Comparison of ENCODE assay signal across 19 mouse cellular contexts in genomic region chr11:35854941-35855340, GRCm38 (mm10). TPM values are rescaled to one million over a fixed set of nuclear protein-coding genes. Genes with fewer than 3 reads are reported as not detected.
DNase-seq lines count a peak whose midpoint lies in the region; ATAC-seq lines count a peak whose summit lies in the region.
"Had no signal": no experiment of that assay in that cellular context is flagged by ENCODE, and none has a peak within 500 bp of the region (broad histone marks: within the 10 kb centered on the region; RNA-seq: fewer than 3 reads in every experiment).

No protein-coding gene starts in this region.

- H3K4me1 ChIP-seq in hindbrain, embryonic 10.5 days (replicated peaks): peaks cover 40% of the 10 kb centered on the region
- peaks cover 26% of the 10 kb centered on the region for H3K4me1 ChIP-seq in hindbrain, embryonic 14.5 days (replicated peaks; ENCODE audit: control insufficient read depth, insufficient read depth, low read length)
- peaks cover 32% of the 10 kb centered on the region for H3K4me1 ChIP-seq in forebrain, embryonic 15.5 days
- H3K4me1 ChIP-seq in midbrain, embryonic 10.5 days: peaks cover 40% of the 10 kb centered on the region
- H3K4me1 ChIP-seq: embryonic facial prominence, embryonic 15.5 days; liver, embryonic 13.5 days; lung, embryonic 15.5 days had no signal

- H3K36me3 ChIP-seq in hindbrain, embryonic 10.5 days: peaks cover 64% of the 10 kb centered on the region
- H3K36me3 ChIP-seq in hindbrain, embryonic 14.5 days (replicated peaks; ENCODE audit: control insufficient read depth, insufficient read depth): peaks cover 11% of the 10 kb centered on the region; the same call in 1 of the 2 replicates
- H3K36me3 ChIP-seq in forebrain, embryonic 15.5 days: peaks cover 13% of the 10 kb centered on the region
- peaks cover 67% of the 10 kb centered on the region for H3K36me3 ChIP-seq in midbrain, embryonic 10.5 days

- H3K4me2 ChIP-seq in hindbrain, embryonic 14.5 days (replicated peaks): no peak overlapping the region
- no peak overlapping the region for H3K4me2 ChIP-seq in forebrain, embryonic 15.5 days (replicated peaks)
- H3K4me2 ChIP-seq: embryonic facial prominence, embryonic 15.5 days; liver, embryonic 13.5 days; lung, embryonic 15.5 days had no signal

- 80% methylated on average over 5 of the region's 5 CpGs for WGBS in hindbrain, embryonic 10.5 days
- WGBS in hindbrain, embryonic 14.5 days: 55% methylated on average over 5 of the region's 5 CpGs
- WGBS in forebrain, embryonic 15.5 days: 45% methylated on average over 5 of the region's 5 CpGs
- 87% methylated on average over 5 of the region's 5 CpGs for WGBS in midbrain, embryonic 10.5 days

- H3K4me3 ChIP-seq in hindbrain, embryonic 10.5 days: no peak overlapping the region
- no peak overlapping the region for H3K4me3 ChIP-seq in hindbrain, embryonic 14.5 days (replicated peaks; ENCODE audit: low read length)
- no peak overlapping the region for H3K4me3 ChIP-seq in forebrain, embryonic 15.5 days
- no peak overlapping the region for H3K4me3 ChIP-seq in midbrain, embryonic 10.5 days
- H3K4me3 ChIP-seq: embryonic facial prominence, embryonic 15.5 days; liver, embryonic 13.5 days; lung, embryonic 15.5 days had no signal

- no peak for ATAC-seq in hindbrain, embryonic 14.5 days (ENCODE audit: low FRiP score)
- no peak; the same call in 1 of the 2 replicates for ATAC-seq in forebrain, embryonic 15.5 days (replicated peaks)
- ATAC-seq: inflammation-experienced regulatory T-cells, adult 6 months had no signal

- no peak overlapping the region for H3K9ac ChIP-seq in hindbrain, embryonic 14.5 days
- no peak overlapping the region for H3K9ac ChIP-seq in forebrain, embryonic 15.5 days (replicated peaks)
- H3K9ac ChIP-seq: embryonic facial prominence, embryonic 15.5 days; liver, embryonic 13.5 days; lung, embryonic 15.5 days had no signal

- peak overlapping the region; percentile 89 for H3K27ac ChIP-seq in hindbrain, embryonic 10.5 days
- H3K27ac ChIP-seq in hindbrain, embryonic 14.5 days: no peak overlapping the region
- H3K27ac ChIP-seq in forebrain, embryonic 15.5 days (replicated peaks): peak overlapping the region; percentile 78
- peak overlapping the region; percentile 90 for H3K27ac ChIP-seq in midbrain, embryonic 10.5 days (replicated peaks)
- H3K27ac ChIP-seq: embryonic facial prominence, embryonic 15.5 days; liver, embryonic 13.5 days; lung, embryonic 15.5 days had no signal

- DNase-seq in hindbrain, embryonic 10.5 days (ENCODE audit: low spot score): no peak
- no peak for DNase-seq in hindbrain, embryonic 14.5 days (ENCODE audit: low spot score)
- DNase-seq in midbrain, embryonic 10.5 days (ENCODE audit: low spot score): no peak
- DNase-seq in frontal cortex, adult 2 months (ENCODE audit: extremely low spot score in 1 of 2, low spot score in 1 of 2): no peak
- DNase-seq in spleen, postnatal 36 days (ENCODE audit: low spot score in 2 of 2): no peak
- no peak for DNase-seq in heart, adult 8-10 months (ENCODE audit: low spot score)
- DNase-seq: adrenal gland, postnatal 10 days; cerebellum, adult 11-12 months; gastrocnemius, postnatal 25 days; heart, postnatal 10 days; kidney, adult 9 months; kidney, postnatal 36 days; liver, embryonic 13.5 days; thymus, postnatal 4 days had no signal

- no peaks in the 10 kb centered on the region for H3K27me3 ChIP-seq in hindbrain, embryonic 10.5 days (ENCODE audit: insufficient read depth, poor library complexity, severe bottlenecking)
- H3K27me3 ChIP-seq in hindbrain, embryonic 14.5 days (ENCODE audit: control insufficient read depth, insufficient read depth, low read length): no peaks in the 10 kb centered on the region
- no peaks in the 10 kb centered on the region for H3K27me3 ChIP-seq in forebrain, embryonic 15.5 days
- H3K27me3 ChIP-seq in midbrain, embryonic 10.5 days (ENCODE audit: low read depth, poor library complexity, severe bottlenecking): no peaks in the 10 kb centered on the region
- H3K27me3 ChIP-seq: embryonic facial prominence, embryonic 15.5 days; liver, embryonic 13.5 days; lung, embryonic 15.5 days had no signal

- peaks cover 6% of the 10 kb centered on the region; the same call in 1 of the 2 replicates for H3K9me3 ChIP-seq in hindbrain, embryonic 10.5 days
- no peaks in the 10 kb centered on the region for H3K9me3 ChIP-seq in hindbrain, embryonic 14.5 days (ENCODE audit: control insufficient read depth, low read length)
- no peaks in the 10 kb centered on the region for H3K9me3 ChIP-seq in forebrain, embryonic 15.5 days
- H3K9me3 ChIP-seq in midbrain, embryonic 10.5 days (replicated peaks): peaks cover 4% of the 10 kb centered on the region; the same call in 1 of the 2 replicates
- H3K9me3 ChIP-seq: embryonic facial prominence, embryonic 15.5 days; liver, embryonic 13.5 days; lung, embryonic 15.5 days had no signal

RNA-seq across cellular contexts. Expression of gene Rars, which starts 20.6 kb away (rescaled TPM):
- polyA plus RNA-seq in hindbrain, embryonic 10.5 days (2016; fragmentation: Nextera tagmentation; extraction: Ambion mirVana): 76.4 and 105 TPM in 2 replicates
- polyA plus RNA-seq in hindbrain, embryonic 14.5 days (2014; fragmentation: Nextera tagmentation; extraction: Ambion mirVana): 72.1 and 75.3 TPM in 2 replicates
- polyA plus RNA-seq in forebrain, embryonic 15.5 days (2015; fragmentation: Nextera tagmentation; extraction: Ambion mirVana): 69.9 and 71.9 TPM in 2 replicates
- 105 and 118 TPM in 2 replicates for polyA plus RNA-seq in midbrain, embryonic 10.5 days (2016; fragmentation: Nextera tagmentation; extraction: Ambion mirVana)
- polyA plus RNA-seq in frontal cortex, adult 2 months (2012; rRNA removed): 45.9 and 46.0 TPM in 2 replicates
- total RNA-seq in heart, adult 8-10 months (2022): 10 to 100 TPM; 33.6 to 36.4 (median 35.1) TPM

RNA-seq across cellular contexts. Expression of gene Fbll1, which starts 56.3 kb away (rescaled TPM):
- 1.1 and 3.3 TPM in 2 replicates for polyA plus RNA-seq in hindbrain, embryonic 10.5 days (2016; fragmentation: Nextera tagmentation; extraction: Ambion mirVana)
- polyA plus RNA-seq in hindbrain, embryonic 14.5 days (2014; fragmentation: Nextera tagmentation; extraction: Ambion mirVana): 34.3 and 36.9 TPM in 2 replicates
- 15.6 and 20.8 TPM in 2 replicates for polyA plus RNA-seq in forebrain, embryonic 15.5 days (2015; fragmentation: Nextera tagmentation; extraction: Ambion mirVana)
- 0.44 and 0.92 TPM in 2 replicates for polyA plus RNA-seq in midbrain, embryonic 10.5 days (2016; fragmentation: Nextera tagmentation; extraction: Ambion mirVana)
- 64.2 and 74.0 TPM in 2 replicates for polyA plus RNA-seq in frontal cortex, adult 2 months (2012; rRNA removed)
- total RNA-seq in heart, adult 8-10 months (2022): not detected
- total RNA-seq: gastrocnemius, postnatal 25 days; heart, postnatal 10 days had no signal
- polyA plus RNA-seq: inflammation-experienced regulatory T-cells, adult 6 months; limb, embryonic 11.5 days; liver, embryonic 13.5 days had no signal
